Mouse (Mus musculus): ENCODE data around the gene Tcp10c. TPM values are rescaled to one million over a fixed set of nuclear protein-coding genes. Genes with fewer than 3 reads are reported as not detected.
"Not testable (repeated sequence)": the region's sequence is repeated elsewhere in the genome, so short reads cannot be mapped to it uniquely, and the experiment has no call there.

Gene Tcp10c
- polyA plus RNA-seq, 1 experiment from 2014 or later, result not detected

- not testable (repeated sequence) for H3K27me3 ChIP-seq (ENCODE audit: low read depth, poor library complexity, severe bottlenecking); DNase-seq (ENCODE audit: low spot score); H3K27ac ChIP-seq; H3K4me3 ChIP-seq; H3K36me3 ChIP-seq; H3K4me1 ChIP-seq
- WGBS, result 88% methylated on average over 2 of the region's 2 CpGs
- H3K9me3 ChIP-seq (replicated peaks), result peaks cover 17% of the 10 kb centered on the region
Observed at GRCm38 (mm10) chr17:13362489-13362888, 8.1 kb downstream of the Tcp10c start.

GRCm38 (mm10) chr17:13363773-13364172 lies 9.4 kb downstream of the Tcp10c start:
- not testable (repeated sequence) for DNase-seq (ENCODE audit: low spot score); H3K27me3 ChIP-seq (ENCODE audit: low read depth, poor library complexity, severe bottlenecking); H3K4me1 ChIP-seq; H3K36me3 ChIP-seq; H3K4me3 ChIP-seq; H3K27ac ChIP-seq
- H3K9me3 ChIP-seq (replicated peaks), result peaks cover 19% of the 10 kb centered on the region; the same call in 1 of the 2 replicates
- WGBS, result 92% methylated on average over 4 of the region's 5 CpGs

GRCm38 (mm10) chr17:13364196-13364595 lies 9.8 kb downstream of the Tcp10c start:
- not testable (repeated sequence) for H3K4me1 ChIP-seq

GRCm38 (mm10) chr17:13367181-13367580 lies 12.8 kb downstream of the Tcp10c start:
- H3K27ac ChIP-seq; H3K4me1 ChIP-seq; H3K36me3 ChIP-seq; H3K27me3 ChIP-seq (ENCODE audit: low read depth, poor library complexity, severe bottlenecking); H3K4me3 ChIP-seq; DNase-seq (ENCODE audit: low spot score): not testable (repeated sequence)
- 95% methylated on average over 9 of the region's 9 CpGs for WGBS
- H3K9me3 ChIP-seq (replicated peaks), result peaks cover 18% of the 10 kb centered on the region; the same call in 1 of the 2 replicates

More at GRCm38 (mm10) chr17:13364196-13364595, 9.8 kb downstream of the Tcp10c start:
- not testable (repeated sequence) for H3K27ac ChIP-seq; H3K4me3 ChIP-seq; H3K27me3 ChIP-seq (ENCODE audit: low read depth, poor library complexity, severe bottlenecking); H3K36me3 ChIP-seq; DNase-seq (ENCODE audit: low spot score)
- WGBS, result 90% methylated on average over 9 of the region's 9 CpGs
- peaks cover 19% of the 10 kb centered on the region; the same call in 1 of the 2 replicates for H3K9me3 ChIP-seq (replicated peaks)

- H3K4me1 ChIP-seq; H3K27ac ChIP-seq; H3K36me3 ChIP-seq; DNase-seq (ENCODE audit: low spot score); H3K4me3 ChIP-seq; H3K27me3 ChIP-seq (ENCODE audit: low read depth, poor library complexity, severe bottlenecking): not testable (repeated sequence)
- 90% methylated on average over 7 of the region's 7 CpGs for WGBS
- peaks cover 11% of the 10 kb centered on the region; the same call in 1 of the 2 replicates for H3K9me3 ChIP-seq (replicated peaks)
Observed at GRCm38 (mm10) chr17:13368658-13369057, 14.3 kb downstream of the Tcp10c start.

- DNase-seq (ENCODE audit: low spot score); H3K4me3 ChIP-seq; H3K36me3 ChIP-seq; H3K27ac ChIP-seq; H3K9me3 ChIP-seq (replicated peaks); H3K27me3 ChIP-seq (ENCODE audit: low read depth, poor library complexity, severe bottlenecking); H3K4me1 ChIP-seq: not testable (repeated sequence)
- WGBS, result 79% methylated on average over 6 of the region's 6 CpGs
Observed at GRCm38 (mm10) chr17:13370746-13371145, 16.4 kb downstream of the Tcp10c start.

- H3K27me3 ChIP-seq (ENCODE audit: low read depth, poor library complexity, severe bottlenecking); DNase-seq (ENCODE audit: low spot score): not testable (repeated sequence)
- WGBS, result 84% methylated on average over 3 of the region's 3 CpGs
Observed at GRCm38 (mm10) chr17:13378341-13378740, 24.0 kb downstream of the Tcp10c start.

GRCm38 (mm10) chr17:13379951-13380615 lies 25.7 kb downstream of the Tcp10c start:
- H3K36me3 ChIP-seq; DNase-seq (ENCODE audit: low spot score); H3K9me3 ChIP-seq (replicated peaks); H3K27me3 ChIP-seq (ENCODE audit: low read depth, poor library complexity, severe bottlenecking); H3K27ac ChIP-seq; H3K4me3 ChIP-seq; H3K4me1 ChIP-seq: not testable (repeated sequence)
- 87% methylated on average over 7 of the region's 7 CpGs for WGBS

More at GRCm38 (mm10) chr17:13378341-13378740, 24.0 kb downstream of the Tcp10c start:
- not testable (repeated sequence) for H3K4me3 ChIP-seq; H3K36me3 ChIP-seq; H3K9me3 ChIP-seq (replicated peaks); H3K4me1 ChIP-seq; H3K27ac ChIP-seq

GRCm38 (mm10) chr17:13381286-13381685 lies 26.9 kb downstream of the Tcp10c start:
- 95% methylated on average over 2 of the region's 2 CpGs for WGBS
- peaks cover 10% of the 10 kb centered on the region for H3K9me3 ChIP-seq (replicated peaks)
- H3K27ac ChIP-seq, result not testable (repeated sequence)

GRCm38 (mm10) chr17:13391020-13391419 lies 36.6 kb downstream of the Tcp10c start:
- not testable (repeated sequence) for H3K4me1 ChIP-seq
- WGBS, result 85% methylated on average over 1 of the region's 4 CpGs

More at GRCm38 (mm10) chr17:13381286-13381685, 26.9 kb downstream of the Tcp10c start:
- H3K36me3 ChIP-seq; H3K27me3 ChIP-seq (ENCODE audit: low read depth, poor library complexity, severe bottlenecking); H3K4me3 ChIP-seq; H3K4me1 ChIP-seq; DNase-seq (ENCODE audit: low spot score): not testable (repeated sequence)

GRCm38 (mm10) chr17:13399961-13400360 lies 45.6 kb downstream of the Tcp10c start:
- not testable (repeated sequence) for DNase-seq (ENCODE audit: low spot score); H3K27me3 ChIP-seq (ENCODE audit: low read depth, poor library complexity, severe bottlenecking); H3K4me1 ChIP-seq; H3K27ac ChIP-seq; H3K4me3 ChIP-seq; H3K36me3 ChIP-seq
- 93% methylated on average over 4 of the region's 5 CpGs for WGBS
- peaks cover 16% of the 10 kb centered on the region for H3K9me3 ChIP-seq (replicated peaks)

More at GRCm38 (mm10) chr17:13391020-13391419, 36.6 kb downstream of the Tcp10c start:
- not testable (repeated sequence) for H3K27me3 ChIP-seq (ENCODE audit: low read depth, poor library complexity, severe bottlenecking); H3K36me3 ChIP-seq; H3K4me3 ChIP-seq; H3K9me3 ChIP-seq (replicated peaks); H3K27ac ChIP-seq; DNase-seq (ENCODE audit: low spot score)

- not testable (repeated sequence) for H3K4me1 ChIP-seq; H3K27me3 ChIP-seq (ENCODE audit: low read depth, poor library complexity, severe bottlenecking); H3K4me3 ChIP-seq; DNase-seq (ENCODE audit: low spot score); H3K27ac ChIP-seq; H3K36me3 ChIP-seq
- H3K9me3 ChIP-seq (replicated peaks), result peaks cover 21% of the 10 kb centered on the region
Observed at GRCm38 (mm10) chr17:13402118-13402517, 47.7 kb downstream of the Tcp10c start.

- H3K27me3 ChIP-seq (ENCODE audit: low read depth, poor library complexity, severe bottlenecking); DNase-seq (ENCODE audit: low spot score); H3K27ac ChIP-seq; H3K36me3 ChIP-seq; H3K4me3 ChIP-seq; H3K4me1 ChIP-seq: not testable (repeated sequence)
- WGBS, result 83% methylated on average over 5 of the region's 5 CpGs
- H3K9me3 ChIP-seq (replicated peaks), result peaks cover 16% of the 10 kb centered on the region
Observed at GRCm38 (mm10) chr17:13403527-13404131, 49.3 kb downstream of the Tcp10c start.

All from limb, embryonic 10.5 days (tissue).